Comparison of ENCODE assay signal across 8 mouse cellular contexts in genomic region chr14:119005834-119006233, GRCm38 (mm10).
A peak's percentile ranks its signal among the peaks of the same experiment; 100 is the strongest.
DNase-seq lines count a peak whose midpoint lies in the region; ATAC-seq and TF ChIP-seq lines count a peak whose summit lies in the region.

No protein-coding gene starts in this region.

- peak; percentile 46 for DNase-seq in embryo, embryonic 10.5 days (ENCODE audit: low spot score)
- DNase-seq in embryo, embryonic 10 days (ENCODE audit: low spot score), result no peak
- peak; percentile 11 for DNase-seq in lung, postnatal 0 days (ENCODE audit: low spot score)
- DNase-seq in lung, adult 18-20 months, result no peak
- no peak for DNase-seq in limb, embryonic 10.5 days (ENCODE audit: low spot score)
- DNase-seq in right cerebral cortex, postnatal 25 days, result no peak
- DNase-seq in lung, postnatal 25 days (ENCODE audit: low spot score), result no peak

- H3K27me3 ChIP-seq in lung, postnatal 0 days (replicated peaks; ENCODE audit: insufficient read depth, low read length), result no peaks in the 10 kb centered on the region
- H3K27me3 ChIP-seq in limb, embryonic 10.5 days (ENCODE audit: low read depth, poor library complexity, severe bottlenecking), result no peaks in the 10 kb centered on the region
- no peaks in the 10 kb centered on the region for H3K27me3 ChIP-seq in stomach, embryonic 15.5 days (replicated peaks)

- no peak overlapping the region for H3K4me3 ChIP-seq in lung, postnatal 0 days (ENCODE audit: low read depth, low read length)
- H3K4me3 ChIP-seq in limb, embryonic 10.5 days, result peak overlapping the region; percentile 55
- H3K4me3 ChIP-seq in stomach, embryonic 15.5 days (replicated peaks), result 0 out of 2 replicates have a peak overlapping the region, but pooled peaks have one; percentile 11

- TF ChIP-seq EP300 in lung, postnatal 0 days (IDR thresholded peaks at IDR 0.05), result no peak

- ATAC-seq in lung, postnatal 0 days, result no peak
- ATAC-seq in stomach, embryonic 15.5 days (ENCODE audit: insufficient read depth, low FRiP score, low read depth), result no peak

- no peak for TF ChIP-seq CTCF in lung, postnatal 0 days (IDR thresholded peaks at IDR 0.05)

- peak overlapping the region; percentile 68; the same call in 1 of the 2 replicates for H3K4me2 ChIP-seq in lung, postnatal 0 days (replicated peaks; ENCODE audit: low read depth, low read length)
- peak overlapping the region; percentile 11; the same call in 1 of the 2 replicates for H3K4me2 ChIP-seq in stomach, embryonic 15.5 days

- H3K9me3 ChIP-seq in lung, postnatal 0 days (ENCODE audit: low read length), result no peaks in the 10 kb centered on the region
- no peaks in the 10 kb centered on the region for H3K9me3 ChIP-seq in limb, embryonic 10.5 days (replicated peaks)
- no peaks in the 10 kb centered on the region for H3K9me3 ChIP-seq in stomach, embryonic 15.5 days

- WGBS in lung, postnatal 0 days, result 17% methylated on average over 5 of the region's 5 CpGs
- 4% methylated on average over 5 of the region's 5 CpGs for WGBS in limb, embryonic 10.5 days
- WGBS in stomach, embryonic 15.5 days, result 17% methylated on average over 5 of the region's 5 CpGs

- no peaks in the 10 kb centered on the region for H3K4me1 ChIP-seq in lung, postnatal 0 days (ENCODE audit: insufficient read depth, low read depth, low read length)
- H3K4me1 ChIP-seq in limb, embryonic 10.5 days, result peaks cover 20% of the 10 kb centered on the region
- no peaks in the 10 kb centered on the region for H3K4me1 ChIP-seq in stomach, embryonic 15.5 days

- no peak overlapping the region for H3K9ac ChIP-seq in lung, postnatal 0 days (replicated peaks; ENCODE audit: low read depth)
- no peak overlapping the region for H3K9ac ChIP-seq in stomach, embryonic 15.5 days

- no peak overlapping the region; the same call in 1 of the 2 replicates for H3K27ac ChIP-seq in lung, postnatal 0 days (ENCODE audit: low read length)
- H3K27ac ChIP-seq in limb, embryonic 10.5 days, result no peak overlapping the region
- no peak overlapping the region for H3K27ac ChIP-seq in stomach, embryonic 15.5 days

- no peaks in the 10 kb centered on the region for H3K36me3 ChIP-seq in lung, postnatal 0 days (ENCODE audit: insufficient read depth, low read length)
- peaks cover 27% of the 10 kb centered on the region for H3K36me3 ChIP-seq in limb, embryonic 10.5 days
- no peaks in the 10 kb centered on the region; the same call in none of the 2 replicates for H3K36me3 ChIP-seq in stomach, embryonic 15.5 days

Comparison
In these comparisons a context has a peak if more than half of its experiments do, and no peak if none do; other contexts are left out.
1. DNase-seq: peak in embryo, embryonic 10.5 days (single experiment) and lung, postnatal 0 days (single experiment); none in embryo, embryonic 10 days (single experiment), lung, adult 18-20 months (0 of 2), limb, embryonic 10.5 days (single experiment), right cerebral cortex, postnatal 25 days (single experiment) and lung, postnatal 25 days (single experiment).